Mouse (Mus musculus) neural tube, embryonic 15.5 days (tissue): ENCODE measurements around the gene Plk3. TPM values are rescaled to one million over a fixed set of nuclear protein-coding genes. Genes with fewer than 3 reads are reported as not detected.

ENCODE experiments used
- ATAC-seq: fragments of 200-750 bp; cut with Nextera tagmentation; 2 replicates; pipeline ENCODE4 v1.8.0; 2017; ENCODE audit warnings: mild to moderate bottlenecking, moderate TSS enrichment, moderate library complexity; ENCODE audit not compliant: low FRiP score
- H3K27ac ChIP-seq: fragments of 300-500 bp; sonication (generic); replicated peaks from 2 replicates; pipeline ENCODE4 v1.5.1; 2015; ENCODE audit warnings: mild to moderate bottlenecking, inconsistent platforms
- H3K27me3 ChIP-seq: fragments of 300-500 bp; sonication (generic); replicated peaks from 2 replicates; pipeline ENCODE4 v1.6.1; 2015; ENCODE audit warnings: inconsistent platforms
- H3K36me3 ChIP-seq: fragments of 300-500 bp; sonication (generic); 2 replicates; pipeline ENCODE4 v1.6.1; 2015; ENCODE audit warnings: inconsistent platforms
- H3K4me1 ChIP-seq: fragments of 300-500 bp; sonication (generic); 2 replicates; pipeline ENCODE4 v1.6.1; 2015; ENCODE audit warnings: inconsistent platforms
- H3K4me2 ChIP-seq: fragments of 300-500 bp; sonication (generic); 2 replicates; pipeline ENCODE4 v1.6.1; 2015; ENCODE audit warnings: inconsistent platforms, mild to moderate bottlenecking, moderate library complexity
- H3K4me3 ChIP-seq: fragments of 300-500 bp; sonication (generic); replicated peaks from 2 replicates; pipeline ENCODE4 v1.5.1; 2015; ENCODE audit warnings: mild to moderate bottlenecking, inconsistent platforms
- H3K9ac ChIP-seq: fragments of 300-500 bp; sonication (generic); replicated peaks from 2 replicates; pipeline ENCODE4 v1.6.1; 2015; ENCODE audit warnings: mild to moderate bottlenecking, inconsistent platforms
- H3K9me3 ChIP-seq: fragments of 300-500 bp; sonication (generic); replicated peaks from 2 replicates; pipeline ENCODE4 v1.6.1; 2016; ENCODE audit warnings: inconsistent platforms
- WGBS: fragments of 180-500 bp; shearing (Covaris S2); methylation state at CpG from one replicate; pipeline ENCODE4 v1.1.7; 2015; ENCODE audit warnings: mixed read lengths; 5-methylcytosine and 5-hydroxymethylcytosine counted together
- polyA plus RNA-seq: library from polyadenylated mRNA; unstranded; fragments of >200 nt; fragmentation: Nextera tagmentation; extraction: Ambion mirVana; gene quantifications from 2 replicates; pipeline ENCODE4 v1.2.1, GENCODE M21; 2015

Plk3 gene
- polyA plus RNA-seq, 1 experiment from 2014 or later, result 22.5 TPM

- H3K9ac ChIP-seq, result no peak overlapping the region
- H3K4me2 ChIP-seq, result no peak overlapping the region
- H3K4me3 ChIP-seq, result no peak overlapping the region
- peaks cover 73% of the 10 kb centered on the region for H3K36me3 ChIP-seq
- no peaks in the 10 kb centered on the region for H3K9me3 ChIP-seq
- WGBS, result 93% methylated on average over 13 of the region's 13 CpGs
- H3K4me1 ChIP-seq, result peaks cover 5% of the 10 kb centered on the region; the same call in 1 of the 2 replicates
- no peak overlapping the region for H3K27ac ChIP-seq
- no peaks in the 10 kb centered on the region for H3K27me3 ChIP-seq
- no peak for ATAC-seq
These were observed 23.5 kb downstream of the Plk3 start for GRCm38 (mm10) chr4:117110249-117110648.

GRCm38 (mm10) chr4:117109330-117109729, 24.4 kb downstream of the Plk3 start:
- H3K4me3 ChIP-seq, result no peak overlapping the region
- WGBS, result 93% methylated on average over 25 of the region's 25 CpGs
- no peak overlapping the region for H3K27ac ChIP-seq
- H3K9me3 ChIP-seq, result no peaks in the 10 kb centered on the region
- H3K27me3 ChIP-seq, result no peaks in the 10 kb centered on the region
- H3K4me2 ChIP-seq, result no peak overlapping the region
- peaks cover 66% of the 10 kb centered on the region for H3K36me3 ChIP-seq
- peaks cover 11% of the 10 kb centered on the region for H3K4me1 ChIP-seq
- no peak overlapping the region for H3K9ac ChIP-seq
- no peak for ATAC-seq

GRCm38 (mm10) chr4:117108524-117108849, 25.3 kb downstream of the Plk3 start:
- no peak overlapping the region for H3K27ac ChIP-seq
- no peak for ATAC-seq
- H3K4me2 ChIP-seq, result no peak overlapping the region
- H3K36me3 ChIP-seq, result peaks cover 58% of the 10 kb centered on the region
- no peaks in the 10 kb centered on the region for H3K9me3 ChIP-seq
- no peak overlapping the region for H3K9ac ChIP-seq
- H3K27me3 ChIP-seq, result no peaks in the 10 kb centered on the region
- H3K4me3 ChIP-seq, result no peak overlapping the region
- peaks cover 11% of the 10 kb centered on the region for H3K4me1 ChIP-seq
- WGBS, result 91% methylated on average over 6 of the region's 6 CpGs

DNA sequence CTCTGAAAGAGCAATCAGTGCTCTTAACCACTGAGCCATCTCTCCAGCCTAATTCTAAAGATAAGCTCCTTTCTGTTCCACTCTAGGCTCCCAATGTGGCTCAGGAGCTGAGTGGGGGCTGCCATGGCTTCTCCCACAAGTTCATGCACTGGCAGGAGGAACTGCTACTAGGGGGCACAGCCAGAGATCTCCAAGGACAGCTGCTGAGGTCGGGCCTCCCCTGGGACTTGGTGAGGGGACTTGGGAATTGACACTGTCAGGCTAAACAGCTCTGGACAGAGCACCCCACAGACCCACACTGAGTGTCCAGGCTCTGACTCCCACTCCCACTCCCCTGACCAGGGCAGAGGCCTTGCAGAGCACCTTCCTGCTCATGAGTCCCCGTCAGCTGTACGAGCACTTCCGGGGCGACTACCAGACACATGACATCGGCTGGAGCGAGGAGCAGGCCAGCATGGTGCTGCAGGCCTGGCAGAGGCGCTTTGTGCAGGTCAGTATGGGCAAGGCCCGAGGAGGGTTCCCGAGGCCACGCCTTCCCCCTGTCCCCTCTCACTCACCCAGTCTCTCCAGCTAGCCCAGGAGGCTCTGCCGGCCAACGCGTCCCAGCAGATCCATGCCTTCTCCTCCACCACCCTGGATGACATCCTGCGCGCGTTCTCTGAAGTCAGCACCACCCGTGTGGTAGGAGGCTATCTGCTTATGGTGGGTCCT, 25.8 kb downstream of the Plk3 start:
- no peak overlapping the region for H3K4me3 ChIP-seq
- H3K27me3 ChIP-seq, result no peaks in the 10 kb centered on the region
- H3K9me3 ChIP-seq, result no peaks in the 10 kb centered on the region
- no peak overlapping the region for H3K4me2 ChIP-seq
- H3K9ac ChIP-seq, result no peak overlapping the region
- H3K36me3 ChIP-seq, result peaks cover 53% of the 10 kb centered on the region
- no peak for ATAC-seq
- 90% methylated on average over 18 of the region's 18 CpGs for WGBS
- no peak overlapping the region for H3K27ac ChIP-seq
- H3K4me1 ChIP-seq, result peaks cover 11% of the 10 kb centered on the region

DNA sequence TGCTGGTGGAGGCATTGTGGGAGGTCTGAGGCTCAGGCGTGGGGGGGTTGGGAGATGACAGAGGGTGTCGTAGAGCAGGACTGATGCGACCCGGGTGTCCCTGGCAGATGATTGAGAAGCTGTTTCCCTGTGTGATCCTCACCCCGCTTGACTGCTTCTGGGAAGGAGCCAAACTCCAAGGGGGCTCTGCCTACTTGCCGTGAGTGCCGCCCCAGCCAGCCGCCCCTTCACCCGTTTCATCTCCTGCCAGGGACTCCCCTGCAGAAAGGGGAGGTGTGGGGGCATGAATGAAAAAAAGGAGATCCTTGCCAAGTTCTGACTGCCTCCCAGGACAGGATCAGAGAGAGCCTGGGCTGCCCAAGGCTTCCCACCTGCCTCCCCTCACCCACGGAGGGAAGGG, 28.6 kb downstream of the Plk3 start:
- no peak for ATAC-seq

DNA sequence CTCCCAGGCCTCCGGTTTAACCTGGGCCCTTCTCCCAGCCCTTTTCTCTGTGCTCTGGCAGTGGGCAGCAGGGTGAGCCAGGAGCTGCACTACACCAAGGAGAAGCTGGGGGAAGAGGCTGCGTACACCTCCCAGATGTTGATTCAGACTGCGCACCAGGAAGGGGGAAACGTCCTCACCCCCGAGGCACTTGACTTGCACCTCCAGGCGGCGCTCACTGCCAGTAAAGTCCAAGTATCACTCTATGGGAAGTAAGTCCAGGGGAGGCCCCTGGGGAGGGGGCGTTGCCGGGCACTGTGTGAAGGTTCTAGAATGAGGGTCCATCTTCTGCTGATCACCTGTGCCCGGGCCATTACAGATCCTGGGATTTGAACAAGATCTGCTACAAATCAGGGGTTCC, 29.1 kb downstream of the Plk3 start:
- Histone ChIP-seq H3K9ac (no peak overlapping the region), H3K27ac (no peak overlapping the region), H3K4me2 (no peak overlapping the region), H3K27me3 (no peaks in the 10 kb centered on the region), H3K4me1 (peaks cover 11% of the 10 kb centered on the region), H3K36me3 (peaks cover 38% of the 10 kb centered on the region), H3K4me3 (no peak overlapping the region), H3K9me3 (no peaks in the 10 kb centered on the region)
- no peak for ATAC-seq
- 80% methylated on average over 10 of the region's 10 CpGs for WGBS

More for the DNA sequence above, 28.6 kb downstream of the Plk3 start:
- Histone ChIP-seq H3K4me1 (peaks cover 11% of the 10 kb centered on the region), H3K36me3 (peaks cover 42% of the 10 kb centered on the region), H3K4me3 (no peak overlapping the region), H3K4me2 (no peak overlapping the region), H3K27ac (no peak overlapping the region), H3K27me3 (no peaks in the 10 kb centered on the region), H3K9ac (no peak overlapping the region), H3K9me3 (no peaks in the 10 kb centered on the region)
- 52% methylated on average over 10 of the region's 10 CpGs for WGBS

- no peaks in the 10 kb centered on the region for H3K27me3 ChIP-seq
- no peak for ATAC-seq
- no peak overlapping the region for H3K4me2 ChIP-seq
- no peak overlapping the region for H3K4me3 ChIP-seq
- WGBS, result 51% methylated on average over 7 of the region's 7 CpGs
- peaks cover 16% of the 10 kb centered on the region; the same call in 1 of the 2 replicates for H3K36me3 ChIP-seq
- peaks cover 32% of the 10 kb centered on the region for H3K4me1 ChIP-seq
- H3K27ac ChIP-seq, result no peak overlapping the region
- H3K9me3 ChIP-seq, result no peaks in the 10 kb centered on the region
- H3K9ac ChIP-seq, result no peak overlapping the region
These were observed 32.5 kb downstream of the Plk3 start for GRCm38 (mm10) chr4:117101218-117101617.

GRCm38 (mm10) chr4:117100036-117100435, 33.7 kb downstream of the Plk3 start:
- 67% methylated on average over 4 of the region's 4 CpGs for WGBS
- Histone ChIP-seq H3K4me3 (no peak overlapping the region), H3K9me3 (no peaks in the 10 kb centered on the region), H3K4me1 (peaks cover 34% of the 10 kb centered on the region), H3K27ac (no peak overlapping the region), H3K9ac (no peak overlapping the region), H3K36me3 (peaks cover 10% of the 10 kb centered on the region; the same call in 1 of the 2 replicates), H3K27me3 (no peaks in the 10 kb centered on the region), H3K4me2 (no peak overlapping the region)
- ATAC-seq, result no peak

GRCm38 (mm10) chr4:117098764-117099036, 35.1 kb downstream of the Plk3 start:
- Histone ChIP-seq H3K4me2 (peak overlapping the region; percentile 94), H3K9me3 (no peaks in the 10 kb centered on the region), H3K27ac (no peak overlapping the region), H3K9ac (no peak overlapping the region), H3K4me3 (no peak overlapping the region), H3K36me3 (peaks cover 10% of the 10 kb centered on the region; the same call in 1 of the 2 replicates), H3K4me1 (peaks cover 30% of the 10 kb centered on the region), H3K27me3 (no peaks in the 10 kb centered on the region)
- ATAC-seq, result no peak
- 75% methylated on average over 2 of the region's 2 CpGs for WGBS

DNA sequence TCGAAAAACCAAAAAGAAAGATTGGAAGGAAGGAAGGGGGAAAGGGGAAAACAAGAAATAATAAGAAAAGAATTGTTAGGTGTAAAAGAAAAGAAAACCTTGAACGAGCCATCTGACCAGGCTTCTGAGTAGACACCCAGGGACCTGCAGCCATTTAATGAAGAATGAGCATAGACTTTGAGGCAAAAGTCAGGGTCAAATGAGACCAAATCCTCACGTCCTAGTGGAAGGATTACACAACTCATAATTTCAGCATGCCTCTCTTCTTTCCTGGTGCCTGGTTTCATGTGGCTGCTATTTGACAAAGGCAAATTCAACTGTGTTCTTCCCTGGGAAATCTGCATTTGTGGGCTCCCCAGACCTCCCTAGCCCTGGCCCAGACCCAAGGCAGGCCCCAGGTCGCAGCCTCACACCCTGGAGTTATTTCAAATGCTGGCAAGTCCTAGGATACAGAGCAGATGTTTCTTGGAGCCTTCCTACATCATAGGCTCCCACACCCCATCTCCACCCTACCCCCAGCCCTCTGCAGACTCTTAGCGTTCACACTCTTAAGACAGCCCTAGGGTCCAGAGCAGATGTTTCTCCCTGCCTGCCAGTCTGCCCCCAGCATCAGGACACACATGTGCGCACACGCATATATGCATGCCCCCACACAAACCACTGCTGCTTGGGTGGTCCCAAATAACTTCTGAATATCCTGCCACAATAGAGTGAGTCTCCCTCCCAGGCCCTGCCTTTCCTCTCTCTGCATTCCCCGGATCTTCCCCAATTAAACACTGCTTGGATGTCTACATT, 35.6 kb downstream of the Plk3 start:
- Histone ChIP-seq H3K27ac (no peak overlapping the region), H3K4me2 (peak overlapping the region; percentile 94), H3K4me1 (peaks cover 30% of the 10 kb centered on the region), H3K9me3 (no peaks in the 10 kb centered on the region), H3K9ac (0 out of 2 replicates have a peak overlapping the region, but pooled peaks have one; percentile 6), H3K4me3 (peak overlapping the region; percentile 76), H3K27me3 (no peaks in the 10 kb centered on the region), H3K36me3 (peaks cover 10% of the 10 kb centered on the region; the same call in 1 of the 2 replicates)
- WGBS, result 57% methylated on average over 8 of the region's 8 CpGs
- no peak for ATAC-seq

DNA sequence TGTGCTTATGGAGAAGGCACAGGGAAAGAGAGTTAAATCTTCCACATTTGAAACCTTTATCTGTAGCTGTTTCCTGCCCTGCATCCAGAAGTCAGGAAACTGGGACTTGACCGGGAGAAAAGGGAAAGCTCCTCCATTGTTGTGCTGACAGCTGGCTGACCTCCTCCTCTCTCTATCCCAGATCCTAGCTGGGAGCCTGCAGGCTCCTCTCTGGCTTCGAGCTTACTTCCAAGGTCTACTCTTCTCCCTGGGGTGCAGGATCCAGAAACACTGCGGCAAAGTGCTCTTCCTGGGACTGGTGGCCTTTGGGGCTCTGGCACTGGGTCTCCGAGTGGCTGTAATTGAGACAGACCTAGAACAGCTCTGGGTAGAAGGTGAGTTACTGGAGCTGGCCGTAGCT, 37.1 kb downstream of the Plk3 start:
- peaks cover 3% of the 10 kb centered on the region; the same call in 1 of the 2 replicates for H3K36me3 ChIP-seq
- H3K4me2 ChIP-seq, result peak overlapping the region; percentile 94
- H3K27ac ChIP-seq, result peak overlapping the region; percentile 79
- H3K27me3 ChIP-seq, result no peaks in the 10 kb centered on the region
- H3K4me1 ChIP-seq, result peaks cover 30% of the 10 kb centered on the region
- peak overlapping the region; percentile 68 for H3K9ac ChIP-seq
- no peaks in the 10 kb centered on the region for H3K9me3 ChIP-seq
- peak overlapping the region; percentile 76 for H3K4me3 ChIP-seq
- 8% methylated on average over 5 of the region's 5 CpGs for WGBS
- no peak for ATAC-seq
